Mouse (Mus musculus) testis, adult 2 months (tissue): ENCODE measurements at regions not wholly inside any gene's neighbourhood (a gene's known extent, or its start where the extent isn't known, plus 50 kb on each side); places are given as distances from the start of the nearest gene placed in this dataset.

Experiments
- CTCF ChIP-seq: fragments of 200-500 bp; IDR thresholded peaks from 2 replicates; pipeline ENCODE4 v1.5.1; 2012; ENCODE audit warnings: low read depth, mild to moderate bottlenecking, inconsistent platforms, low read length, moderate library complexity; ENCODE audit not compliant: control insufficient read depth, insufficient read depth, insufficient replicate concordance
- POLR2A ChIP-seq: fragments of 200-500 bp; IDR thresholded peaks from 2 replicates; pipeline ENCODE4 v1.6.1; 2012; ENCODE audit warnings: low read depth, mild to moderate bottlenecking, inconsistent platforms, low read length, moderate library complexity; ENCODE audit not compliant: control insufficient read depth

DNA sequence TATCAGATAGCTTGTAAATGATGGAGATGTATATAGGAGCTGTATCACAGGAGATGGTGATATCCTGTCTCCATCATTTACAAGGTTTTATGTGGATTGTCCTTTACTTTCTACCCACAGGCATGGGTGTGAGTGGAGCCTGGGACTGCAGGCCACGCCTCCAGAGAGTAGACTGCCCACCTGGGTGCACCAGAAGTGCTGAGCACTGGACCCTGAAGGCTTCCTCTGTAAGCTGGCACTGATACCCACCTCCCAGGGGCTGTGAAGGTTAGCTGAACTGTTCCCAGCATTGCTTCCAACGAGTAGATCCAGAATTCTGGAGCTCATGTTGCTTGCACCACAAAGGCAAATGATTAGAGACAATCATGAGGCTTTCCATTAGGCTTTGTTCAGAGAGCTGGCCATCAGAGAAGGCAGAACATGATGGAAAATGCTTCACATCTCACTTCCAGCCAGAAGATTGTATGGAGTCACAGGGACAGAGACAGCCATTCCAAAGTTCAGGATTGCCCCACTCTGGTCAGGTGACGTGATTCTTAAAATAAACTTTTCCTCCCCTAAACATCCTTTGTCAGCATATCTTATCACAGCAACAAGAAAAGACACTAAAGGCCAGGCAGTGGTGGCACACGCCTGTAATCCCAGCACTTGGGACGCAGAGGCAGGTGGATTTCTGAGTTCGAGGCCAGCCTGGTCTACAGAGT is 187.5 kb upstream of the Hs6st1 start:
- TF ChIP-seq CTCF = no peak
- TF ChIP-seq POLR2A = no peak
